16 mouse cellular contexts compared by ENCODE assay signal in the genomic region with DNA sequence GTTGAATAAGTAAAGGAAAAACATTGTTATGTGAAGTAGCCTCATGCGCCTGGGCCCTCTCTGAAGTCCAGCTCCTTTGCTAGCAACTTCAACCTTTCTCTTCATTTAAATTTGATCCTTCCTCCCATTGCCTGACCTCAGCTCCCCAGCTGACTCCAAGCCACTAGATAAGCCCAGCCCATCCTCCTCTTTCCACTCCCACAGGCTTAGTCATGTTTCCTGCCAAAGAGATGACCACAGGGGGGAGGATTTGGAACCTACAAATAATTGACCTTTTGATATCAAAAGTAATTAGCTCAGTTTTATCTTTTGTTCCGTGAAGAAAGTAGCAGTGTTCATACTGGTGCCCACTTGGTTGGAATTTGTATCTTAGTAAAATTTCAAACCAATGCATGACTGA.
DNase-seq lines count a peak whose midpoint lies in the region; ATAC-seq lines count a peak whose summit lies in the region.
"Had no signal": no experiment of that assay in that cellular context is flagged by ENCODE, and none has a peak within 500 bp of the region (broad histone marks: within the 10 kb centered on the region; RNA-seq: fewer than 3 reads in every experiment).

No protein-coding gene starts in this region.

- H3K9me3 ChIP-seq in kidney, embryonic 14.5 days (ENCODE audit: control insufficient read depth, low read length): no peaks in the 10 kb centered on the region
- H3K9me3 ChIP-seq: embryonic facial prominence, embryonic 15.5 days; forebrain, embryonic 12.5 days; neural tube, embryonic 15.5 days had no signal

- H3K36me3 ChIP-seq in kidney, embryonic 14.5 days (ENCODE audit: control insufficient read depth, insufficient read depth, low read length): no peaks in the 10 kb centered on the region
- H3K36me3 ChIP-seq: embryonic facial prominence, embryonic 15.5 days; forebrain, embryonic 12.5 days; neural tube, embryonic 15.5 days had no signal

- 0 out of 2 replicates have a peak overlapping the region, but pooled peaks have one; percentile 4 for H3K27ac ChIP-seq in kidney, embryonic 14.5 days (ENCODE audit: low read depth, low read length)
- H3K27ac ChIP-seq: embryonic facial prominence, embryonic 15.5 days; forebrain, embryonic 12.5 days; neural tube, embryonic 15.5 days had no signal

- no peak overlapping the region for H3K4me2 ChIP-seq in kidney, embryonic 14.5 days (replicated peaks; ENCODE audit: low read depth, low read length)
- H3K4me2 ChIP-seq: embryonic facial prominence, embryonic 15.5 days; forebrain, embryonic 12.5 days; neural tube, embryonic 15.5 days had no signal

- no peak overlapping the region for H3K4me3 ChIP-seq in kidney, embryonic 14.5 days (ENCODE audit: low read length)
- H3K4me3 ChIP-seq: embryonic facial prominence, embryonic 15.5 days; forebrain, embryonic 12.5 days; neural tube, embryonic 15.5 days had no signal

- peak; percentile 21 to 32 for DNase-seq in heart, adult 18-20 months
- no peak for DNase-seq in heart, postnatal 36 days
- DNase-seq in kidney, postnatal 10 days: no peak
- DNase-seq in 416B (ENCODE audit: low read depth): peak; percentile 96
- peak; percentile 52 to 55 for DNase-seq in adrenal gland, postnatal 36 days
- no peak for DNase-seq in left cerebral cortex, postnatal 14 days (ENCODE audit: low spot score in 2 of 2)
- DNase-seq in frontal cortex, postnatal 14 days (ENCODE audit: low spot score in 2 of 2): no peak
- DNase-seq: cerebellum, adult 11-12 months; lung, adult 2 months; right cerebral cortex, adult 18-20 months; spleen, adult 18-20 months; thymus, postnatal 14 days had no signal

- intact Hi-C loops in heart, postnatal 36 days (cut with DNase I): loop anchor here (10.0 kb wide), 1 partner anchor 261 kb away; no protein-coding TSS in a partner anchor
- intact Hi-C loops in left cerebral cortex, postnatal 14 days (cut with DNase I): no loop called here

- 47% methylated on average over 2 of the region's 2 CpGs for WGBS in kidney, embryonic 14.5 days

- no peaks in the 10 kb centered on the region for H3K27me3 ChIP-seq in kidney, embryonic 14.5 days (ENCODE audit: control insufficient read depth, insufficient read depth, low read length)
- H3K27me3 ChIP-seq: embryonic facial prominence, embryonic 15.5 days; forebrain, embryonic 12.5 days; neural tube, embryonic 15.5 days had no signal

- H3K4me1 ChIP-seq in kidney, embryonic 14.5 days (ENCODE audit: control insufficient read depth, insufficient read depth, low read length): peaks cover 23% of the 10 kb centered on the region

- ATAC-seq in kidney, embryonic 14.5 days (ENCODE audit: low FRiP score, low TSS enrichment): no peak

- H3K9ac ChIP-seq in kidney, embryonic 14.5 days (ENCODE audit: low read depth, low read length): no peak overlapping the region
- H3K9ac ChIP-seq: embryonic facial prominence, embryonic 15.5 days; forebrain, embryonic 12.5 days; neural tube, embryonic 15.5 days had no signal

Comparison
In these comparisons a context has a peak if more than half of its experiments do, and no peak if none do; other contexts are left out.
1. DNase-seq: peak in heart, adult 18-20 months (2 of 2), 416B (single experiment) and adrenal gland, postnatal 36 days (2 of 2); none in heart, postnatal 36 days (0 of 2), kidney, postnatal 10 days (single experiment), left cerebral cortex, postnatal 14 days (0 of 2) and frontal cortex, postnatal 14 days (0 of 2).